Mouse (Mus musculus) c-Kit-positive CD71-negative TER-119-negative erythroid progenitor cells, embryonic 14.5 days (primary cell): ENCODE measurements around the gene Cck.

Source experiments
- DNase-seq: peaks from one replicate; pipeline ENCODE4 v3.0.0-alpha.2; 2013; ENCODE audit warnings: low read depth

Cck gene

GRCm38 (mm10) chr9:121459950-121460349 lies 35.5 kb downstream of the Cck start:
- DNase-seq: no peak

DNA sequence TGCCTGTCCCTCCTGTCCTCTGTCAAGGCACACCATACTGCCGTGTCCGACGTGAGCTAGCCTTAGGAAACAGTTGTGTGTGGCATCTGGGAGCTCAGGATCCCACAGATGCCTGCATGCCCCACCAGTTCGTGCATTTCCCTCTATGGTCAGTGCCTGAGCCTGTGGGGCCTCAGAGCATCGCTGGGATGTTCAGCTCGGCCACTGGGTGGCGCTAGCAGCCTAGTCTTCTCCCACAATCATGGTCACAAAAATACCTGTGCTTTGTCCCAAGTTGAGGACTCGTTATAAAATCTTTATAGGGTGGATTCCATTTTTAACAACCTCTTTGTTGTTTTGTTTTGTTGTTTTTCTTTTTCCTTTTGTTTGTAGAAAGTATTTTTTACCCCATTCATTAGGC lies 37.0 kb downstream of the Cck start:
- peak; percentile 34 for DNase-seq

GRCm38 (mm10) chr9:121456739-121457515 lies 38.6 kb downstream of the Cck start:
- no peak for DNase-seq

DNA sequence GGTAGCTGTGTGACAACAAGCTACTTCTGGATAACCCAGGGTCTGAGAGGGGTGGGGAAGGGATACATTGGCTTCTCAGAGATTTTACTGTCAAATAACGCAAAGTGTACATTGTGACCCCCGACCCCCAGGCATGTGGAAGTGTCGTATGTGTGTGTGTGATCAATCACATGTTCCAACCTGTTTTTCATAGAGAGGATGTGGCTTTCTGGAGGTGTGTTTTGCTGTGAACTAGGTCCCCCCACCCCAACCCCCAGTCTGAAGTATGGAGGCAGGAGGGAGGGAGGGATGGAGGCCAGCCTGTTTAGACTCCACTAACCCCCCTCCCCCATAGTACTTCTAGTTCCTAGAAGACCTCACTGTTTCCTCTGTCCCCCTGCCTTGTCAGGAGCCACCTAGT lies 40.6 kb downstream of the Cck start:
- DNase-seq: no peak

DNA sequence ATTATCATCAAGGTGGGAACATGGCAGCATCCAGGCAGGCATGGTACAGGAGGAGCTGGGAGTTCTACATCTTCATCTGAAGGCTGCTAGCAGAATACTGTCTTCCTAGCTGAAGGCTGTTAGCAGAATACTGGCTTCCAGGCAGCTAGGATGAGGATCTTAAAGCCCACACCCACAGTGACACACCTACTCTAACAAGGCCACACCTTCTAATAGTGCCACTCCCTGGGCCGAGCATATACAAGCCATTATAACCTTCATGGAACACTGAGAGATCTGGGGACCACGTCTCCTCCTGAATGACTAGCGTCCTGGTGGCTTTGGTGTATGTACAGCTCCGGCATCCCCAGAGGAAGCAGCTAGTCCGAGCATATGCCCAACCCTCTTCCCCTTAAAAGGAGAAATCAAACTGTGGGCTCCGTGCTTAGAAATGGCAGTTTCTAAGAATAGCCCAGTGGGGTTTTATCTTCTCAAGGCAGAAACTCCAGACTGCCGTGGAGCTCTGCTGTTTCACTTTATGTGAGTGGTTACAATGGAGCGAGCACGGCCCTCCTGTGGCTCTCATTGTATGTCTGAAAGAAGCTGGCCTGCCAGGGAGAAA lies 43.1 kb downstream of the Cck start:
- peak; percentile 23 for DNase-seq

DNA sequence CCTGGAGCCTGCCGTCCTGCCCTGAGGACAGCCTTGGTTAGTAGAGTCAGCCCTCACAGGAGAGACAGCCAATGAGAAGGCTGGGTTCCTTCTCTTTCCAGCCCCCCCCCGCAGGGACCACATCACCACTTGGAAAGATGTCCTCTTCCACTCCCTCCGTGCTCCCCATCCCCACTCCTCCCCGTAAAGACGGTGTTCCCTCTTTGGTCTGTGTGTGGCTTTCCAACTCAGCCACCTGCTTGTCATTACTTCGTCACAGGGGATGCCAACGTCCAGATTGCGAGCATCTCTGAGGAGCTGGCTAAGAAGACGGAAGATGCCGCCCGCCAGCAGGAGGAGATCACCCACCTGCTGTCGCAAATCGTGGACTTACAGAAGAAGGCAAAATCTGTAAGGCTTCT lies 49.1 kb downstream of the Cck start:
- DNase-seq: no peak

- DNase-seq: no peak
Measured at GRCm38 (mm10) chr9:121445364-121445763, 50.1 kb downstream of the Cck start.

DNA sequence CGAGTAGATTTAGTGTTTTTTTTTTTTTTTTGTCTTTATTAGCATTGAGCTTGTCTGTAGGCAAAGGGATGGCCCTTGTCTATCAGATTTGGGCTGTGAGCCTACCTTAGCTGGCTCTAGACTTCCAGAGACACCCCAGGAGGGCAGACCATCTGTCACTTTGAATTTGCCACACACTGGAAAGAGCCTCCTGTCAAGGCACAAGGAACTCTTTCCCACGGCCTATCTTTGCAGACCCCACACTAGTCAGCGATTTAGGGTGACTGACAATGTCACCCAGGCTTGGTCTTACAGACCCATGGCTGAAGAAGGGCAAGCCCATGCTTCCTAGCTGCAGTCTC lies 51.2 kb downstream of the Cck start:
- no peak for DNase-seq

GRCm38 (mm10) chr9:121443696-121444366 lies 51.7 kb downstream of the Cck start:
- DNase-seq: no peak

DNA sequence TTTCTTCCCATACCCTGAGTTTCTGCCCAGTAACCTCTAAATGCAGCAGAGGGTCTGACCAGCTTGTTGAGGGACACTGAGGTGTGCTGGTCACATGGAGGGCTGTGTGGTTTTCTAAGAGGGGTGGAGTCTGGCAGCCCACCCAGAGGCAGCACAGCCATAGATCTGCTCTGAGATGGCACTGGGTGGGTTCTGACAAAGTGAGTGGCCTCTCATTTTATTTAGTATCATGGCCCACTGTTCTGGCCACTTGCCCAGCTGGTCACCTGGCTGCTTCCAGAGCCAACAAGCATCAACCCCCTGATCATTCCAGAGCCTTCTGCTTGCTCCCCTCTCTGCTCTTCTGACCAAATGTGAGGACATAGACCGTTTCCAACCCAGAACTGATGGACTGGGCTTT lies 53.3 kb downstream of the Cck start:
- DNase-seq: no peak
